Mouse (Mus musculus) heart, adult 2 months (tissue): ENCODE data around the gene Nemp1. TPM values are rescaled to one million over a fixed set of nuclear protein-coding genes. Genes with fewer than 3 reads are reported as not detected.

Experiments
- DNase-seq, 2 experiments: peaks; one replicate each; pipeline ENCODE4 v3.0.0; 2021
- H3K27ac ChIP-seq: fragments of 200-600 bp; 2 replicates; pipeline ENCODE4 v1.8.1; 2022
- H3K27me3 ChIP-seq: fragments of 200-500 bp; 2 replicates; pipeline ENCODE4 v1.6.1; 2012; ENCODE audit warnings: mild to moderate bottlenecking, low read length, inconsistent platforms, mixed read lengths; ENCODE audit not compliant: control insufficient read depth, insufficient read depth
- H3K36me3 ChIP-seq: fragments of 200-500 bp; 2 replicates; pipeline ENCODE4 v1.6.1; 2012; ENCODE audit warnings: low read length, inconsistent platforms; ENCODE audit not compliant: control insufficient read depth, insufficient read depth
- H3K4me1 ChIP-seq: fragments of 200-500 bp; 2 replicates; pipeline ENCODE4 v1.6.1; 2011; ENCODE audit warnings: low read length; ENCODE audit not compliant: control insufficient read depth, insufficient read depth
- H3K4me3 ChIP-seq: fragments of 200-600 bp; 2 replicates; pipeline ENCODE4 v1.8.1; 2022
- H3K79me2 ChIP-seq: fragments of 200-500 bp; replicated peaks from 2 replicates; pipeline ENCODE4 v1.6.1; 2012; ENCODE audit warnings: mild to moderate bottlenecking, inconsistent platforms, low read length, moderate library complexity, mixed read lengths; ENCODE audit not compliant: control insufficient read depth, insufficient read depth
- H3K9ac ChIP-seq: fragments of 200-500 bp; 2 replicates; pipeline ENCODE4 v1.6.1; 2012; ENCODE audit warnings: low read depth, mild to moderate bottlenecking, control low read depth, inconsistent platforms, low read length, mixed read lengths
- CTCF ChIP-seq: fragments of 200-600 bp; IDR thresholded peaks from 2 replicates; pipeline ENCODE4 v1.8.1; 2022; ENCODE audit warnings: antibody characterized with exemption, mild to moderate bottlenecking, moderate library complexity
- EP300 ChIP-seq: fragments of 200-500 bp; IDR thresholded peaks from 2 replicates; pipeline ENCODE4 v1.6.1; 2011; ENCODE audit warnings: low read depth, low read length, control low read depth; ENCODE audit not compliant: insufficient read depth
- POLR2A ChIP-seq: fragments of 200-500 bp; IDR thresholded peaks from 2 replicates; pipeline ENCODE4 v1.6.1; 2011; ENCODE audit warnings: mild to moderate bottlenecking, low read depth, low read length, control low read depth; ENCODE audit not compliant: insufficient read depth
- WGBS: fragments of 180-500 bp; shearing (Covaris S2); methylation state at CpG from one replicate; pipeline ENCODE4 v1.1.7; 2018; 5-methylcytosine and 5-hydroxymethylcytosine counted together
- intact Hi-C: fragments of 180-260 bp; cut with DNase I; formaldehyde crosslinking; loops from one replicate; pipeline ENCODE4 v1.15.1; 2025
- polyA plus RNA-seq: library from polyadenylated mRNA; depleted of rRNA; stranded (reverse); fragments of >200 nt; gene quantifications from 2 replicates; pipeline ENCODE4 v1.2.3, GENCODE M21; 2012
- total RNA-seq, 2 experiments: library from RNA; stranded (reverse); gene quantifications; 2 replicates each; pipeline ENCODE4 v1.2.3; 2021

Nemp1 gene
- total and polyA plus RNA-seq, 3 experiments: 2.2 to 4.2 (median 3.7) TPM

- H3K27ac ChIP-seq: no peak overlapping the region
- H3K4me1 ChIP-seq: no peaks in the 10 kb centered on the region
- H3K79me2 ChIP-seq: no peaks in the 10 kb centered on the region
- no peaks in the 10 kb centered on the region for H3K36me3 ChIP-seq
- intact Hi-C loops: loop anchor here (5.0 to 10.0 kb wide), 2 partner anchors 39 to 167 kb away; no protein-coding TSS in a partner anchor
- WGBS: 31% methylated on average over 5 of the region's 5 CpGs
- H3K4me3 ChIP-seq: no peak overlapping the region
- DNase-seq: no peak
- no peak overlapping the region for H3K9ac ChIP-seq
- H3K27me3 ChIP-seq: no peaks in the 10 kb centered on the region
- no peak for TF ChIP-seq POLR2A
- no peak for TF ChIP-seq EP300
- TF ChIP-seq CTCF: no peak
Measured at GRCm38 (mm10) chr10:127731397-127731796, 64.7 kb downstream of the Nemp1 start.

- whole genome bisulfite sequencing: 23% methylated on average over 5 of the region's 5 CpGs
- intact Hi-C loops: loop anchor here (5.0 to 10.0 kb wide), 2 partner anchors 42 to 170 kb away; no protein-coding TSS in a partner anchor
Measured at GRCm38 (mm10) chr10:127734434-127734833, 67.7 kb downstream of the Nemp1 start.

GRCm38 (mm10) chr10:127736266-127736665 lies 69.6 kb downstream of the Nemp1 start:
- no peak for DNase-seq
- Histone ChIP-seq H3K27me3 (no peaks in the 10 kb centered on the region), H3K79me2 (no peaks in the 10 kb centered on the region), H3K4me3 (no peak overlapping the region), H3K36me3 (no peaks in the 10 kb centered on the region), H3K27ac (no peak overlapping the region), H3K9ac (no peak overlapping the region), H3K4me1 (peaks cover 1% of the 10 kb centered on the region; the same call in 1 of the 2 replicates)
- 73% methylated on average over 2 of the region's 2 CpGs for WGBS
- TF ChIP-seq POLR2A (no peak), CTCF (no peak), EP300 (no peak)
- intact Hi-C loops: loop anchor here (5.0 to 10.0 kb wide), 5 partner anchors 59 to 271 kb away; partner anchors contain the start of genes Hsd17b6, Lrp1 and Stat6

More at GRCm38 (mm10) chr10:127734434-127734833, 67.7 kb downstream of the Nemp1 start:
- Histone ChIP-seq H3K79me2 (no peaks in the 10 kb centered on the region), H3K4me3 (no peak overlapping the region), H3K27me3 (no peaks in the 10 kb centered on the region), H3K4me1 (peaks cover 1% of the 10 kb centered on the region; the same call in 1 of the 2 replicates), H3K36me3 (no peaks in the 10 kb centered on the region), H3K27ac (no peak overlapping the region), H3K9ac (no peak overlapping the region)
- TF ChIP-seq CTCF (peak; percentile 54), EP300 (no peak)
- DNase-seq: no peak

DNA sequence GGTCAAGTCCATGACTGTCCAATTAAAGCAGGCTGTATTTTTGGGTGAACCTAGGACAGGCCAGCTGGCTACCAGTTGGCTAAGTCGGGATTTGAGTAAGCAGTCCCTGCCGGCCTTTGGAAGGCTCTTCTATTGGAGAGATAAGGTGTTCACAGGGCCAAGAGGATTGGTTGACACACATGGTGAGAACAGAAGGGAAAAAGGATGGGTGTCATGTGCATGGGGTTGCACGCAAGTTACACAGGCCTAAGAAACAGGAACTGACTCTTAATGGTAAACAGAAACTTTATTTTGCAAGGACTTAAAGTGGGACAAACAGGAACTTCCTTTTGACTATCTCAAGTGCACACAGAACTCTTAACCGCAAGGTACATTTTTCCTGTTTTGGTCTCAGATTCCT lies 70.2 kb downstream of the Nemp1 start:
- H3K36me3 ChIP-seq: no peaks in the 10 kb centered on the region
- H3K27ac ChIP-seq: no peak overlapping the region
- H3K27me3 ChIP-seq: no peaks in the 10 kb centered on the region
- H3K4me1 ChIP-seq: peaks cover 1% of the 10 kb centered on the region; the same call in 1 of the 2 replicates
- TF ChIP-seq EP300 (no peak), CTCF (no peak), POLR2A (no peak)
- H3K9ac ChIP-seq: no peak overlapping the region
- no peak for DNase-seq
- intact Hi-C loops: loop anchor here (5.0 to 10.0 kb wide), 5 partner anchors 60 to 270 kb away; partner anchors contain the start of genes Hsd17b6, Lrp1 and Stat6
- WGBS: 40% methylated on average over 4 of the region's 4 CpGs
- no peak overlapping the region for H3K4me3 ChIP-seq
- no peaks in the 10 kb centered on the region for H3K79me2 ChIP-seq

DNA sequence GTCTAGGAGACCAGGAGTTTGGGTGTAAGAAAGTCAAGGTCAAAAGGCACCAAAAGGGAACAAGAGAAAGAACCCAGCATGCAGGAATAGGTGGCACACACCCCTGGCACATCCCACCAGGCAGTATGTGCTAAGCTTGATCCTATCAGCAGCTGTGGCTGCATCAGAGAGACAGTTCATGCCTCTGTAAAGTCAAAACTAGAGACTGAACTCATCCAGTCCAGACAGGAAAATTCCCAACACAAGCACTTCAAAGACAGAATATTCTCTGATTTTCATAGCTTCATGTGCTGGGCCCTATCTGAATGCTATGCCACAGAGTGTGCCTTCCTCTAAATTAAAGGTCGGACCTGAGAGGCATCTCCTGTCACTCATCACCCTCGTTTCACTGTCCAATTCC lies 70.9 kb downstream of the Nemp1 start:
- no peak for TF ChIP-seq CTCF
- TF ChIP-seq POLR2A: no peak
- TF ChIP-seq EP300: no peak
- no peaks in the 10 kb centered on the region for H3K27me3 ChIP-seq
- no peak for DNase-seq
- no peak overlapping the region for H3K9ac ChIP-seq
- no peaks in the 10 kb centered on the region for H3K79me2 ChIP-seq
- intact Hi-C loops: loop anchor here (5.0 to 10.0 kb wide), 5 partner anchors 60 to 270 kb away; partner anchors contain the start of genes Hsd17b6, Lrp1 and Stat6
- WGBS: 37% methylated on average over 2 of the region's 2 CpGs
- peaks cover 1% of the 10 kb centered on the region; the same call in 1 of the 2 replicates for H3K4me1 ChIP-seq
- no peak overlapping the region for H3K27ac ChIP-seq
- no peak overlapping the region for H3K4me3 ChIP-seq
- H3K36me3 ChIP-seq: no peaks in the 10 kb centered on the region

GRCm38 (mm10) chr10:127738151-127738882 lies 71.6 kb downstream of the Nemp1 start:
- DNase-seq: peak; percentile 27 to 54
- H3K4me3 ChIP-seq: peak overlapping the region; percentile 54; the same call in 1 of the 2 replicates
- TF ChIP-seq EP300: no peak
- TF ChIP-seq CTCF: peak; percentile 90
- TF ChIP-seq POLR2A: no peak
- no peak overlapping the region for H3K9ac ChIP-seq
- intact Hi-C loops: loop anchor here (1.0 to 10.0 kb wide), 6 partner anchors 61 to 269 kb away; partner anchors contain the start of genes Hsd17b6, Lrp1 and Stat6
- peaks cover 1% of the 10 kb centered on the region; the same call in 1 of the 2 replicates for H3K4me1 ChIP-seq
- H3K36me3 ChIP-seq: no peaks in the 10 kb centered on the region
- no peaks in the 10 kb centered on the region for H3K79me2 ChIP-seq
- peak overlapping the region; percentile 70 for H3K27ac ChIP-seq
- WGBS: 31% methylated on average over 13 of the region's 13 CpGs
- H3K27me3 ChIP-seq: no peaks in the 10 kb centered on the region
